Mouse (Mus musculus) liver, postnatal 0 days (tissue): ENCODE measurements around the gene Grid2. TPM values are rescaled to one million over a fixed set of nuclear protein-coding genes. Genes with fewer than 3 reads are reported as not detected.
A peak's percentile ranks its signal among the peaks of the same experiment; 100 is the strongest.

Source experiments
- ATAC-seq: fragments of 200-750 bp; cut with Nextera tagmentation; 2 replicates; pipeline ENCODE4 v1.8.0; 2017; ENCODE audit warnings: mild to moderate bottlenecking, moderate library complexity
- DNase-seq: peaks from one replicate; pipeline ENCODE4 v3.0.0-alpha.2; 2016
- H3K27ac ChIP-seq: fragments of 300-500 bp; sonication (generic); 2 replicates; pipeline ENCODE4 v1.5.1; 2014; ENCODE audit warnings: antibody characterized with exemption, moderate library complexity, mild to moderate bottlenecking, low read depth
- H3K27me3 ChIP-seq: fragments of 300-500 bp; sonication (generic); 2 replicates; pipeline ENCODE4 v1.6.1; 2014; ENCODE audit warnings: low read length, control low read depth, mixed read lengths; ENCODE audit not compliant: insufficient read depth
- H3K36me3 ChIP-seq: fragments of 300-500 bp; sonication (generic); replicated peaks from 2 replicates; pipeline ENCODE4 v1.6.1; 2014; ENCODE audit warnings: mild to moderate bottlenecking, control low read depth, low read length, moderate library complexity, mixed read lengths; ENCODE audit not compliant: insufficient read depth
- H3K4me1 ChIP-seq: fragments of 300-500 bp; sonication (generic); 2 replicates; pipeline ENCODE4 v1.6.1; 2014; ENCODE audit warnings: antibody characterized with exemption, mild to moderate bottlenecking, control low read depth; ENCODE audit not compliant: insufficient read depth
- H3K4me2 ChIP-seq: fragments of 300-500 bp; sonication (generic); 2 replicates; pipeline ENCODE4 v1.6.1; 2014; ENCODE audit warnings: low read depth, mild to moderate bottlenecking, low read length, moderate library complexity, mixed read lengths
- H3K4me3 ChIP-seq: fragments of 300-500 bp; sonication (generic); 2 replicates; pipeline ENCODE4 v1.5.1; 2014; ENCODE audit warnings: low read depth, low read length
- H3K9ac ChIP-seq: fragments of 300-500 bp; sonication (generic); replicated peaks from 2 replicates; pipeline ENCODE4 v1.6.1; 2014; ENCODE audit warnings: mild to moderate bottlenecking, moderate library complexity
- H3K9me3 ChIP-seq: fragments of 300-500 bp; sonication (generic); 2 replicates; pipeline ENCODE4 v1.6.1; 2016; ENCODE audit warnings: mild to moderate bottlenecking, control low read depth, low read length, mixed read lengths
- CTCF ChIP-seq: sonication (generic); IDR thresholded peaks from 2 replicates; pipeline ENCODE4 v1.5.1; 2016; ENCODE audit warnings: antibody characterized with exemption, low read depth
- EP300 ChIP-seq: IDR thresholded peaks from 2 replicates; pipeline ENCODE4 v1.6.1; 2016; ENCODE audit warnings: antibody characterized with exemption, low read depth, mild to moderate bottlenecking
- WGBS: fragments of 180-500 bp; shearing (Covaris S2); extraction: QIAGEN DNeasy Blood & Tissue Kit; methylation state at CpG from one replicate; pipeline ENCODE4 v1.1.7; 2014; ENCODE audit not compliant: insufficient replicate concordance; 5-methylcytosine and 5-hydroxymethylcytosine counted together
- polyA plus RNA-seq: library from polyadenylated mRNA; unstranded; fragments of >200 nt; fragmentation: Nextera tagmentation; extraction: Ambion mirVana; gene quantifications from 2 replicates; pipeline ENCODE4 v1.2.1, GENCODE M21; 2015

The Grid2 gene
- polyA plus RNA-seq, 1 experiment from 2014 or later, result not detected

DNA sequence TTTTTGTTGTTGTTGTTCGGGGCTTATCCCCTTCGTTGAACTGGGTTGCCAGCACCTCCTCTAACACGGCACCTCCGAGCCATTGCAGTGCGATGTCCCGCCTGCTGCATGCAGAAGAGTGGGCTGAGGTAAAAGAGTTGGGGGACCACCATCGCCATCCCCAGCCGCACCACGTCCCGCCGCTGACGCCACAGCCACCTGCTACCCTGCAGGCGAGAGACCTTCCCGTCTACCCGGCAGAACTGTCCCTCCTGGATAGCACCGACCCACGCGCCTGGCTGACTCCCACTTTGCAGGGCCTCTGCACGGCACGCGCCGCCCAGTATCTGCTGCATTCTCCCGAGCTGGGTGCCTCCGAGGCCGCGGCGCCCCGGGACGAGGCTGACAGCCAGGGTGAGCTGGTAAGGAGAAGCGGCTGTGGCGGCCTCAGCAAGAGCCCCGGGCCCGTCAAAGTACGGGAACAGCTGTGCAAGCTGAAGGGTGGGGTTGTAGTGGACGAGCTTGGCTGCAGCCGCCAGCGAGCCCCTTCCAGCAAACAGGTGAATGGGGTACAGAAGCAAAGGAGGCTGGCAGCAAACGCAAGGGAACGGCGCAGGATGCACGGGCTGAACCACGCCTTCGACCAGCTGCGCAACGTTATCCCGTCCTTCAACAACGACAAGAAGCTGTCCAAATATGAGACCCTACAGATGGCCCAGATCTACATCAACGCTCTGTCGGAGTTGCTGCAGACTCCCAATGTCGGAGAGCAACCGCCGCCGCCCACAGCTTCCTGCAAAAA is 1473.7 kb downstream of the Grid2 start:
- H3K9me3 ChIP-seq, result no peaks in the 10 kb centered on the region
- no peaks in the 10 kb centered on the region for H3K36me3 ChIP-seq
- ATAC-seq (no peak), DNase-seq (peak; percentile 18)
- H3K27ac ChIP-seq, result no peak overlapping the region
- peaks cover 62% of the 10 kb centered on the region for H3K27me3 ChIP-seq
- TF ChIP-seq EP300 (no peak), CTCF (no peak)
- H3K4me1 ChIP-seq, result peaks cover 20% of the 10 kb centered on the region
- H3K4me3 ChIP-seq, result peak overlapping the region; percentile 37
- H3K4me2 ChIP-seq, result peak overlapping the region; percentile 71
- under 1% methylated on average over 53 of the region's 53 CpGs for WGBS
- no peak overlapping the region for H3K9ac ChIP-seq

DNA sequence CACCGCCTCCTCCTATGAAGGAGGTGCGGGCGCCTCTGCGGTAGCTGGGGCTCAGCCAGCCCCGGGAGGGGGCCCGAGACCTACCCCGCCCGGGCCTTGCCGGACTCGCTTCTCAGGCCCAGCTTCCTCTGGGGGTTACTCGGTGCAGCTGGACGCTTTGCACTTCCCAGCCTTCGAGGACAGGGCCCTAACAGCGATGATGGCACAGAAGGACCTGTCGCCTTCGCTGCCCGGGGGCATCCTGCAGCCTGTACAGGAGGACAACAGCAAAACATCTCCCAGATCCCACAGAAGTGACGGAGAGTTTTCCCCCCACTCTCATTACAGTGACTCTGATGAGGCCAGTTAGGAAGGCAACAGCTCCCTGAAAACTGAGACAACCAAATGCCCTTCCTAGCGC is 1474.4 kb downstream of the Grid2 start:
- Histone ChIP-seq H3K9ac (no peak overlapping the region), H3K27ac (no peak overlapping the region), H3K4me2 (peak overlapping the region; percentile 71; the same call in 1 of the 2 replicates), H3K4me3 (peak overlapping the region; percentile 37; the same call in 1 of the 2 replicates), H3K4me1 (peaks cover 20% of the 10 kb centered on the region), H3K9me3 (no peaks in the 10 kb centered on the region), H3K27me3 (peaks cover 68% of the 10 kb centered on the region), H3K36me3 (no peaks in the 10 kb centered on the region)
- 4% methylated on average over 18 of the region's 19 CpGs for WGBS
- TF ChIP-seq CTCF (no peak), EP300 (no peak)
- no peak for DNase-seq
- no peak for ATAC-seq

DNA sequence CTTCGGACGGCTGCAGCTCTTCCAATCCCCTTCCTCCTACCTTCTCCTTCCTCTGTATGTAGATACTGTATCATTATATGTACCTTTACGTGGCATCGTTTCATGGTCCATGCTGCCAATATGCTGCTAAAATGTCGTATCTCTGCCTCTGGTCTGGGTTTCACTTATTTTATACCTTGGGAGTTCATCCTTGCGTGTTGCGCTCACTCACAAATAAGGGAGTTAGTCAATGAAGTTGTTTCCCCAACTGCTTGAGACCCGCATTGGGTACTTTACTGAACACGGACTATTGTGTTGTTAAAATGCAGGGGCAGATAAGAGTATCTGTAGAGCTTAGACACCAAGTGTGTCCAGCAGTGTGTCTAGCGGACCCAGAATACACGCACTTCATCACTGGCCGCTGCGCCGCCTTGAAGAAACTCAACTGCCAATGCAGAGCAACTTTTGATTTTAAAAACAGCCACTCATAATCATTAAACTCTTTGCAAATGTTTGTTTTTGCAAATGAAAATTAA is 1474.9 kb downstream of the Grid2 start:
- H3K27me3 ChIP-seq, result peaks cover 73% of the 10 kb centered on the region
- no peak overlapping the region for H3K4me2 ChIP-seq
- H3K4me3 ChIP-seq, result no peak overlapping the region
- WGBS, result 9% methylated on average over 14 of the region's 14 CpGs
- no peak for DNase-seq
- no peak for TF ChIP-seq CTCF
- H3K27ac ChIP-seq, result no peak overlapping the region
- no peak for ATAC-seq
- H3K9me3 ChIP-seq, result no peaks in the 10 kb centered on the region
- peaks cover 20% of the 10 kb centered on the region for H3K4me1 ChIP-seq
- no peaks in the 10 kb centered on the region for H3K36me3 ChIP-seq
- no peak overlapping the region for H3K9ac ChIP-seq

DNA sequence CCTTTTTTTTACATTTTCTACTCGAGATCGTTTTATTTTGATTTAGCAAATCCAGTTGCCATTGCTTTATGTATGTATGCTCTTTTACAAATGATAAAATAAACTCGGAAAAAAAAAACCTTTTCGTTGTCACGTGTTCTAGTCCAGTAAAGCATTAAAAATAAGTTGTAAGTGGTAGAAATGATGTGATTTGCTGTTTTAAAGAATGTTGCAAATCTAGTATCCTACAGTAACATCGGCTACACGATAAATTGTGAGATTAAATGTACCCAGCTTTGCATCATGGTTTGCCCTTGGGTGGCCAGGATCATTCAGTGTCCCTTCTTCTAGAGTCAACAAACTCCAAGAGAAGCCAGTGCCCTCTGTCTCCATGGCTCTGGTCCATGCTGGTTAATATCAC is 1475.5 kb downstream of the Grid2 start:
- Histone ChIP-seq H3K4me2 (no peak overlapping the region), H3K36me3 (no peaks in the 10 kb centered on the region), H3K4me1 (peaks cover 20% of the 10 kb centered on the region), H3K9ac (no peak overlapping the region), H3K9me3 (no peaks in the 10 kb centered on the region), H3K27me3 (peaks cover 73% of the 10 kb centered on the region), H3K4me3 (no peak overlapping the region), H3K27ac (no peak overlapping the region)
- TF ChIP-seq EP300 (no peak), CTCF (no peak)
- DNase-seq (no peak), ATAC-seq (no peak)
- WGBS, result 11% methylated on average over 7 of the region's 7 CpGs

DNA sequence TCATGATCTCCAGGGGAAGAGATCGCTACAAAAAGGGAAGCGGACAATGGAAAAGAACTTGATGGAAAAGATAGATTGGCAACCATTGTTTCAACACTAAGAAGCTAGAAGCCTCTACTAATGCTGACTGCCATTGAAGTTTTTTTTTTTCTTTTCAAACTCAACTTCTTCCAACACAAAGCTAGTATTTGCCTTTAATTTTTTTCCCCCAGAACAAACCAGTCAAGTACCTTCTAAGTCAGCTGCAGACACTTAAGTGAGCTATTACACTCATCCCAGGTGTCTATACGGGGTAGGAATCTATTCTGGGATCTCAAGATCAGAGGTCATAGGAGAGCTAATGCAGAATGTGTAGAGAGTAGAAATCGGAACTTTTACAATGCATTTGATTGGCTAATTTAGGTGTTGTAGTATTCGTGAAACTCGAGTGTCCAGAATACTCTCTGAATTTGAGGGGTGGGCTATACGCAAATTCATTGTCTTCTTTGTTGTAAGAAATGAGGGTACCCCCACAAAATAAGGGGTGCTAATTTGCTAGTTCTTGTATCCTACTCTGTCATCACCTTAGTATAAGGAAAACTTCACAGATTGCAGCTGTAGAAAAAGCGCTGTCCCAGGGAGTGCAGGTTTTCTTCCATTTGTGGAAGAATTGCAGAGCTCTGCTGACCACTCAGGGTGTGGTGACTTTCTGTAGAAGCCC is 1476.1 kb downstream of the Grid2 start:
- no peak overlapping the region for H3K4me3 ChIP-seq
- TF ChIP-seq EP300, result no peak
- TF ChIP-seq CTCF, result no peak
- no peaks in the 10 kb centered on the region for H3K36me3 ChIP-seq
- no peak for ATAC-seq
- no peak overlapping the region for H3K9ac ChIP-seq
- WGBS, result 8% methylated on average over 8 of the region's 8 CpGs
- H3K9me3 ChIP-seq, result no peaks in the 10 kb centered on the region
- peaks cover 20% of the 10 kb centered on the region for H3K4me1 ChIP-seq
- no peak for DNase-seq
- no peak overlapping the region for H3K4me2 ChIP-seq
- H3K27me3 ChIP-seq, result peaks cover 73% of the 10 kb centered on the region
- H3K27ac ChIP-seq, result no peak overlapping the region

DNA sequence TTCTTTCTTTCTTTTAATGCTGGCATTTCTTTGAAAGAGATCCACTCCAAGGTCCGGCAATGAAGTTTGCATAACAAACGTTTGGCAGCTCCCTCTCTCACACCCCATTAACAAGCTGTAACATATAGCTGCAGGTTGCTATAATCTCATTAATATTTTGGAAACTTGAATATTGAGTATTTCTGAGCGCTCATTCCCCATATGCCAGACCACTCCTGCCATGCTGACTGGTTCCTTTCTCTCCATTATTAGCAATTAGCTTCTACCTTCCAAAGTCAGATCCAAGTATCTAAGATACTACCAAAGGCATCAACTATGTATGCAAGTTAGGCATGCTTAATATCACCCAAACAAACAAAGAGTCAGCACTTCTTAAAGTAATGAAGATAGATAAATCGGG is 1477.6 kb downstream of the Grid2 start:
- Histone ChIP-seq H3K4me2 (no peak overlapping the region), H3K4me3 (no peak overlapping the region), H3K36me3 (no peaks in the 10 kb centered on the region), H3K9me3 (no peaks in the 10 kb centered on the region), H3K27me3 (peaks cover 63% of the 10 kb centered on the region), H3K27ac (no peak overlapping the region), H3K4me1 (peaks cover 12% of the 10 kb centered on the region), H3K9ac (no peak overlapping the region)
- ATAC-seq, result no peak
- no peak for DNase-seq
- TF ChIP-seq CTCF (no peak), EP300 (no peak)
- 2% methylated on average over 4 of the region's 4 CpGs for WGBS
